Mouse (Mus musculus): ENCODE measurements around the gene Ptgs1.
"Not testable (repeated sequence)": the region's sequence is repeated elsewhere in the genome, so short reads cannot be mapped to it uniquely, and the experiment has no call there.

Gene Ptgs1

GRCm38 (mm10) chr2:36230366-36230765, at the start of gene Ptgs1:
Gene Ptgs1 (plus strand): TSS chr2:36230426.
- DNase-seq (ENCODE audit: low read depth in 1 of 2, low spot score in 2 of 2) = no peak

- not testable (repeated sequence) for DNase-seq (ENCODE audit: low read depth in 1 of 2, low spot score in 2 of 2)
Measured at GRCm38 (mm10) chr2:36181587-36182368, 48.4 kb upstream of the Ptgs1 start.

- no peak for DNase-seq (ENCODE audit: low read depth in 1 of 2, low spot score in 2 of 2)
Measured at GRCm38 (mm10) chr2:36183278-36183677, 46.9 kb upstream of the Ptgs1 start.

- no peak for DNase-seq (ENCODE audit: low read depth in 1 of 2, low spot score in 2 of 2)
Measured at GRCm38 (mm10) chr2:36184192-36184591, 46.0 kb upstream of the Ptgs1 start.

- DNase-seq (ENCODE audit: low read depth in 1 of 2, low spot score in 2 of 2) = no peak
Measured at GRCm38 (mm10) chr2:36184876-36185275, 45.4 kb upstream of the Ptgs1 start.

GRCm38 (mm10) chr2:36189200-36189599, 41.0 kb upstream of the Ptgs1 start:
- DNase-seq (ENCODE audit: low read depth in 1 of 2, low spot score in 2 of 2) = not testable (repeated sequence)

GRCm38 (mm10) chr2:36191098-36191941, 38.9 kb upstream of the Ptgs1 start:
- DNase-seq (ENCODE audit: low read depth in 1 of 2, low spot score in 2 of 2) = no peak

GRCm38 (mm10) chr2:36197021-36197420, 33.2 kb upstream of the Ptgs1 start:
- no peak for DNase-seq (ENCODE audit: low read depth in 1 of 2, low spot score in 2 of 2)

- no peak for DNase-seq (ENCODE audit: low read depth in 1 of 2, low spot score in 2 of 2)
Measured at GRCm38 (mm10) chr2:36197919-36198881, 32.0 kb upstream of the Ptgs1 start.

- DNase-seq (ENCODE audit: low read depth in 1 of 2, low spot score in 2 of 2) = no peak
Measured at GRCm38 (mm10) chr2:36198882-36199262, 31.4 kb upstream of the Ptgs1 start.

- no peak for DNase-seq (ENCODE audit: low read depth in 1 of 2, low spot score in 2 of 2)
Measured at GRCm38 (mm10) chr2:36200813-36201212, 29.4 kb upstream of the Ptgs1 start.

- DNase-seq (ENCODE audit: low read depth in 1 of 2, low spot score in 2 of 2) = no peak
Measured at GRCm38 (mm10) chr2:36201756-36202610, 28.2 kb upstream of the Ptgs1 start.

GRCm38 (mm10) chr2:36202611-36202880, 27.7 kb upstream of the Ptgs1 start:
- no peak for DNase-seq (ENCODE audit: low read depth in 1 of 2, low spot score in 2 of 2)

- DNase-seq (ENCODE audit: low read depth in 1 of 2, low spot score in 2 of 2) = no peak
Measured at GRCm38 (mm10) chr2:36203011-36203825, 27.0 kb upstream of the Ptgs1 start.

- no peak for DNase-seq (ENCODE audit: low read depth in 1 of 2, low spot score in 2 of 2)
Measured at GRCm38 (mm10) chr2:36204595-36204994, 25.6 kb upstream of the Ptgs1 start.

- no peak for DNase-seq (ENCODE audit: low read depth in 1 of 2, low spot score in 2 of 2)
Measured at GRCm38 (mm10) chr2:36207071-36207470, 23.2 kb upstream of the Ptgs1 start.

GRCm38 (mm10) chr2:36210796-36211195, 19.4 kb upstream of the Ptgs1 start:
- no peak for DNase-seq (ENCODE audit: low read depth in 1 of 2, low spot score in 2 of 2)

- DNase-seq (ENCODE audit: low read depth in 1 of 2, low spot score in 2 of 2) = no peak
Measured at GRCm38 (mm10) chr2:36211785-36212184, 18.4 kb upstream of the Ptgs1 start.

- no peak for DNase-seq (ENCODE audit: low read depth in 1 of 2, low spot score in 2 of 2)
Measured at GRCm38 (mm10) chr2:36213108-36213507, 17.1 kb upstream of the Ptgs1 start.

GRCm38 (mm10) chr2:36214023-36214422, 16.2 kb upstream of the Ptgs1 start:
- DNase-seq (ENCODE audit: low read depth in 1 of 2, low spot score in 2 of 2) = peak; percentile 44 to 67
